Mouse (Mus musculus) testis, adult 2 months (tissue): ENCODE data around the gene 1700011L22Rik.

Experiments used
- CTCF ChIP-seq: fragments of 200-500 bp; IDR thresholded peaks from 2 replicates; pipeline ENCODE4 v1.5.1; 2012; ENCODE audit warnings: low read depth, mild to moderate bottlenecking, inconsistent platforms, low read length, moderate library complexity; ENCODE audit not compliant: control insufficient read depth, insufficient read depth, insufficient replicate concordance
- POLR2A ChIP-seq: fragments of 200-500 bp; IDR thresholded peaks from 2 replicates; pipeline ENCODE4 v1.6.1; 2012; ENCODE audit warnings: low read depth, mild to moderate bottlenecking, inconsistent platforms, low read length, moderate library complexity; ENCODE audit not compliant: control insufficient read depth

DNA sequence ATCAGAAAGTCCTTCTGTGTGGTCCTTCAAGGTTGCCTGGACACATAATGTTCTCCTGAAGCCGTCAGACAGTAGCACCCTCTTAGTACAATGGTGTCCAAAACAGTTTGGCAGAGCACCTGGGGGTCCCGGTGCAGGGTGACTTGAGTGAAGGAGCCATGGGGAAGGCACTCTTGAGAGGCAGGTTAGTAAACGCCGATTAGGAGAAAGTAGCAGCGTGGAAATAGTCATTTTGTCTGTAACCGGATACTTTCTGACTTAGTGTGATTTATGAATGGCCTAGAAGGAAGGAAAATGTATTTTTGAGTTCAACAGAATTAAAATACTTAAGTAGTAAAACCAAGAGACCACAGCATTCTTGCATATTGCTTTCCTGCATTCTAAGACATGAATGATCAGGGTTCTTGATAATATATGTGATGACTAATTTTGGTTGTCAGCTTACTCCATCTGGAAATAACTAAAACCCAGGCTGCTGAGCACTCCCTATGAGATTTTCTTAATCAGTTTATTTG, 33.1 kb upstream of the 1700011L22Rik start:
- TF ChIP-seq POLR2A (no peak), CTCF (no peak)
